Comparison of ENCODE assay signal across 10 mouse cellular contexts in genomic region chr7:12479525-12479924, GRCm38 (mm10). TPM values are rescaled to one million over a fixed set of nuclear protein-coding genes. Genes with fewer than 3 reads are reported as not detected.
DNase-seq lines count a peak whose midpoint lies in the region; ATAC-seq and TF ChIP-seq lines count a peak whose summit lies in the region.
"Had no signal": no experiment of that assay in that cellular context is flagged by ENCODE, and none has a peak within 500 bp of the region (broad histone marks: within the 10 kb centered on the region; RNA-seq: fewer than 3 reads in every experiment).

No protein-coding gene starts in this region.

- no peak for ATAC-seq in kidney, embryonic 16.5 days (ENCODE audit: low FRiP score, low TSS enrichment)
- no peak for ATAC-seq in embryonic facial prominence, embryonic 13.5 days (ENCODE audit: insufficient number of reproducible peaks, insufficient read depth, low FRiP score, low TSS enrichment, low read depth)
- no peak for ATAC-seq in intestine, postnatal 0 days
- no peak for ATAC-seq in neural tube, embryonic 13.5 days (ENCODE audit: low read depth)

- WGBS in kidney, embryonic 16.5 days = 77% methylated on average over 4 of the region's 4 CpGs
- WGBS in embryonic facial prominence, embryonic 13.5 days = 73% methylated on average over 4 of the region's 4 CpGs
- 79% methylated on average over 4 of the region's 4 CpGs for WGBS in intestine, postnatal 0 days
- 78% methylated on average over 4 of the region's 4 CpGs for WGBS in neural tube, embryonic 13.5 days

- H3K9me3 ChIP-seq in kidney, embryonic 16.5 days (ENCODE audit: low read length) = peaks cover 24% of the 10 kb centered on the region
- H3K9me3 ChIP-seq in embryonic facial prominence, embryonic 13.5 days = peaks cover 17% of the 10 kb centered on the region; the same call in 1 of the 2 replicates
- H3K9me3 ChIP-seq in intestine, postnatal 0 days (ENCODE audit: control insufficient read depth) = no peaks in the 10 kb centered on the region
- peaks cover 35% of the 10 kb centered on the region for H3K9me3 ChIP-seq in neural tube, embryonic 13.5 days

- H3K9ac ChIP-seq in kidney, embryonic 16.5 days (replicated peaks; ENCODE audit: low read length) = peak overlapping the region; percentile 100
- peak overlapping the region; percentile 97; the same call in 1 of the 2 replicates for H3K9ac ChIP-seq in embryonic facial prominence, embryonic 13.5 days
- H3K9ac ChIP-seq in intestine, postnatal 0 days (ENCODE audit: low read depth, low read length) = no peak overlapping the region
- peak overlapping the region; percentile 96 for H3K9ac ChIP-seq in neural tube, embryonic 13.5 days

- peaks cover 46% of the 10 kb centered on the region for H3K36me3 ChIP-seq in kidney, embryonic 16.5 days (ENCODE audit: insufficient read depth, low read length)
- peaks cover 44% of the 10 kb centered on the region for H3K36me3 ChIP-seq in embryonic facial prominence, embryonic 13.5 days
- H3K36me3 ChIP-seq in intestine, postnatal 0 days (ENCODE audit: control insufficient read depth, insufficient read depth) = peaks cover 43% of the 10 kb centered on the region
- peaks cover 46% of the 10 kb centered on the region for H3K36me3 ChIP-seq in neural tube, embryonic 13.5 days

- H3K4me3 ChIP-seq in kidney, embryonic 16.5 days (ENCODE audit: low read length) = peak overlapping the region; percentile 97
- peak overlapping the region; percentile 93 for H3K4me3 ChIP-seq in embryonic facial prominence, embryonic 13.5 days
- peak overlapping the region; percentile 100; the same call in 1 of the 2 replicates for H3K4me3 ChIP-seq in intestine, postnatal 0 days (ENCODE audit: low read depth, low read length)
- H3K4me3 ChIP-seq in neural tube, embryonic 13.5 days = peak overlapping the region; percentile 96

- H3K27me3 ChIP-seq in kidney, embryonic 16.5 days (ENCODE audit: insufficient read depth, low read length) = no peaks in the 10 kb centered on the region
- H3K27me3 ChIP-seq in embryonic facial prominence, embryonic 13.5 days = no peaks in the 10 kb centered on the region
- H3K27me3 ChIP-seq in intestine, postnatal 0 days (replicated peaks; ENCODE audit: control insufficient read depth, insufficient read depth, low read length) = no peaks in the 10 kb centered on the region
- H3K27me3 ChIP-seq in neural tube, embryonic 13.5 days = no peaks in the 10 kb centered on the region

- H3K27ac ChIP-seq in kidney, embryonic 16.5 days (ENCODE audit: low read length) = no peak overlapping the region
- H3K27ac ChIP-seq in embryonic facial prominence, embryonic 13.5 days = no peak overlapping the region
- no peak overlapping the region for H3K27ac ChIP-seq in intestine, postnatal 0 days (ENCODE audit: low read depth, low read length)
- no peak overlapping the region for H3K27ac ChIP-seq in neural tube, embryonic 13.5 days (replicated peaks)

- H3K4me1 ChIP-seq in kidney, embryonic 16.5 days (ENCODE audit: insufficient read depth, low read length) = peaks cover 6% of the 10 kb centered on the region; the same call in 1 of the 2 replicates
- 0 out of 2 replicates have a peak, but pooled peaks cover 2% of the 10 kb centered on the region for H3K4me1 ChIP-seq in embryonic facial prominence, embryonic 13.5 days
- H3K4me1 ChIP-seq in intestine, postnatal 0 days (replicated peaks; ENCODE audit: control insufficient read depth, insufficient read depth, low read length) = no peaks in the 10 kb centered on the region
- H3K4me1 ChIP-seq in neural tube, embryonic 13.5 days (replicated peaks) = peaks cover 8% of the 10 kb centered on the region

- DNase-seq in kidney, postnatal 25 days = no peak
- DNase-seq in cerebellum, adult 18-20 months = no peak
- no peak for DNase-seq in gastrocnemius, postnatal 4 days (ENCODE audit: low spot score in 2 of 2)
- DNase-seq in left cerebral cortex, adult 18-20 months (ENCODE audit: low spot score in 2 of 2) = no peak

- no peak for TF ChIP-seq CTCF in intestine, postnatal 0 days (IDR thresholded peaks at IDR 0.05; ENCODE audit: low read depth)

- H3K4me2 ChIP-seq in kidney, embryonic 16.5 days (replicated peaks; ENCODE audit: low read depth, low read length) = peak overlapping the region; percentile 70
- H3K4me2 ChIP-seq in embryonic facial prominence, embryonic 13.5 days = peak overlapping the region; percentile 67
- peak overlapping the region; percentile 69 for H3K4me2 ChIP-seq in intestine, postnatal 0 days (replicated peaks; ENCODE audit: low read depth)
- H3K4me2 ChIP-seq in neural tube, embryonic 13.5 days = peak overlapping the region; percentile 64

RNA-seq across cellular contexts. Expression of gene Zfp606, which starts 1.4 kb away (rescaled TPM):
- polyA plus RNA-seq in kidney, embryonic 16.5 days (2015; fragmentation: Nextera tagmentation; extraction: Ambion mirVana) = 26.0 and 26.1 TPM in 2 replicates
- polyA plus RNA-seq in embryonic facial prominence, embryonic 13.5 days (2015; fragmentation: Nextera tagmentation; extraction: Ambion mirVana) = 27.3 and 29.1 TPM in 2 replicates
- 4.5 and 4.8 TPM in 2 replicates for polyA plus RNA-seq in intestine, postnatal 0 days (2015; fragmentation: Nextera tagmentation; extraction: Ambion mirVana)
- 42.3 and 43.9 TPM in 2 replicates for polyA plus RNA-seq in neural tube, embryonic 13.5 days (2015; fragmentation: Nextera tagmentation; extraction: Ambion mirVana)
- total RNA-seq in gastrocnemius, postnatal 4 days (2021) = 10 to 100 TPM; 11.5 to 15.1 TPM
- 10 to 100 TPM; 12.7 to 14.5 TPM for total RNA-seq in left cerebral cortex, adult 18-20 months (2021)

RNA-seq across cellular contexts. Expression of gene 2900092C05Rik, which starts 32.8 kb away (rescaled TPM):
- not detected in 2 replicates for polyA plus RNA-seq in kidney, embryonic 16.5 days (2015; fragmentation: Nextera tagmentation; extraction: Ambion mirVana)
- not detected in 2 replicates for polyA plus RNA-seq in embryonic facial prominence, embryonic 13.5 days (2015; fragmentation: Nextera tagmentation; extraction: Ambion mirVana)
- not detected in 2 replicates for polyA plus RNA-seq in intestine, postnatal 0 days (2015; fragmentation: Nextera tagmentation; extraction: Ambion mirVana)
- polyA plus RNA-seq in neural tube, embryonic 13.5 days (2015; fragmentation: Nextera tagmentation; extraction: Ambion mirVana) = not detected in 2 replicates
- total RNA-seq in gastrocnemius, postnatal 4 days (2021) = not detected
- total RNA-seq in left cerebral cortex, adult 18-20 months (2021) = not detected
- total RNA-seq: layer of hippocampus, adult 8-10 months had no signal
- polyA plus RNA-seq: cortical plate, adult 2 months had no signal

RNA-seq across cellular contexts. Expression of gene Zfp551, which starts 57.0 kb away (rescaled TPM):
- polyA plus RNA-seq in kidney, embryonic 16.5 days (2015; fragmentation: Nextera tagmentation; extraction: Ambion mirVana) = 3.7 and 4.6 TPM in 2 replicates
- 5.5 and 5.8 TPM in 2 replicates for polyA plus RNA-seq in embryonic facial prominence, embryonic 13.5 days (2015; fragmentation: Nextera tagmentation; extraction: Ambion mirVana)
- polyA plus RNA-seq in intestine, postnatal 0 days (2015; fragmentation: Nextera tagmentation; extraction: Ambion mirVana) = 2.0 TPM in 2 replicates
- polyA plus RNA-seq in neural tube, embryonic 13.5 days (2015; fragmentation: Nextera tagmentation; extraction: Ambion mirVana) = 6.6 and 6.8 TPM in 2 replicates
- total RNA-seq in gastrocnemius, postnatal 4 days (2021) = 1 to 10 TPM; 2.9 to 3.0 TPM
- 10 to 100 TPM; 10.4 to 11.2 TPM for total RNA-seq in left cerebral cortex, adult 18-20 months (2021)
